Mouse (Mus musculus): ENCODE results near the gene Psma1. TPM values are rescaled to one million over a fixed set of nuclear protein-coding genes. Genes with fewer than 3 reads are reported as not detected.

Psma1 gene
- total RNA-seq (2021) = 100 to 1,000 TPM; 142 to 143 TPM
- long read RNA-seq, transcript Psma1-201 (10 exons, 1,201 nt) = major isoform, 161 of 185 reads
- long read RNA-seq, partial matches to known transcripts = 5 of 185 reads
- long read RNA-seq, other reads (novel, unspliced or antisense) = 18 of 185 reads

GRCm38 (mm10) chr7:114276005-114276752, at the start of gene Psma1:
Gene Psma1, minus strand, starts transcription at chr7:114276118.
- DNase-seq (ENCODE audit: low spot score in 2 of 2) = peak; percentile 98

GRCm38 (mm10) chr7:114323527-114323926, 47.6 kb upstream of the Psma1 start:
- DNase-seq (ENCODE audit: low spot score in 2 of 2) = no peak

DNA sequence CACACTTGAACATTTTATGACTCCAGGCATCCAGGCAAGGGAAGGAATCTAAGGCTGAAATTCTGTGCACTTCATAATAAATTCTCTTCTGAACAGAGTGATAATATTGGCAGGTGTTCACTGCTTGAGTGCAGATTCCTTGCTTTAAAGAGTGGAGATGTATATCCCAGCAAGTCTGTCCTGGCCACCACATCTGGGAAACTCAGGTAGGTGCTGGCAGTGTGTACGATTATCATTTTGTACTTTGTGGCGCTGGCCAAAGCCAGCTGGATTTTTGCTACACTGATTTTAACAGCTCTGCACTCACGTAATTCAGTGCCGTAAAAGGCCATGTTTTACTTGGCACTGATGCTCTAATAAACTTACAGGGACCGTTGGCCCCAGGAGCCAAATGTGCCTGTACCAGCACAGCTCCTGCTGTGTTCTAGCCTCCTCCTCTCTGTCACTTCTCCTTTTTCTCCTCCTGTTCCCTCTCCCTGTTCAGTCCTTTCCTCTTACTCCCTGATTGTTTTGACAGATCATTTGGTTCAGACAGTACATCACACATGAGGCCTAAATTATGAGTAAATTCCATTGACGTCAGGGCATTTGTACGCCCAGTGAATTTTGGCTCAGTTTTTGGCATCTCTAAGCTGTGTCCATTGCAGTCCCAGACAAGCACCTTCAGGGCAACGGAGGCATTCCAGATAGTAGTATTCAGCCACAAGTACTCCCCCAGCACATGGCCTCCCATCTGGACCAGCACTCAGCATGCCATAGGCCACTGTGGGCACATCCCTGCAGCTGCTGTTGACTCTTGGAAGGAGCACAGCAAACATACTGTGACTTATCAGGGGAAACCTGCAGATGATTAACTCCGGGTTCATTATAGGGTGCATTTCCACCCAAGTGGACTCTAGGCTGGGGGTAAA, 46.9 kb upstream of the Psma1 start:
- DNase-seq (ENCODE audit: low spot score in 2 of 2) = no peak

GRCm38 (mm10) chr7:114321694-114322372, 45.9 kb upstream of the Psma1 start:
- no peak for DNase-seq (ENCODE audit: low spot score in 2 of 2)

DNA sequence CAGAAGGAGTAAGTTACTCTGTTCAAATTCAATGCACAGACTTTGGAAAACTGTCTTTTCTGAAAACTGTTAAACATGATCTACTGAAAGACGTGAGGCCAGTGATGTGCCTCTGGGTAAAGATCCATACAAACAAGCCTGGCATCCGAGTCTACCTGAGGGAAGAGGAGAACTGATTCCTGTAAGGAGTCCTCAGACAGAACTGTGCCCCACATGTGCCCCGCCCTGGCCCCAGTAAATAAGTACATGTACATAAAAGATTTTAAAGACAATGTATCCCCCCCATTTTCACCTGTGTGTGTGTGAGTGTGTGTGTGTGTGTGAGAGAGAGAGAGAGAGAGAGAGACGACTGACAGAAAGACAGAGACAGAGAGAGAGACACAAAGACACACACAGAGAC, 42.0 kb upstream of the Psma1 start:
- DNase-seq (ENCODE audit: low spot score in 2 of 2) = no peak

DNA sequence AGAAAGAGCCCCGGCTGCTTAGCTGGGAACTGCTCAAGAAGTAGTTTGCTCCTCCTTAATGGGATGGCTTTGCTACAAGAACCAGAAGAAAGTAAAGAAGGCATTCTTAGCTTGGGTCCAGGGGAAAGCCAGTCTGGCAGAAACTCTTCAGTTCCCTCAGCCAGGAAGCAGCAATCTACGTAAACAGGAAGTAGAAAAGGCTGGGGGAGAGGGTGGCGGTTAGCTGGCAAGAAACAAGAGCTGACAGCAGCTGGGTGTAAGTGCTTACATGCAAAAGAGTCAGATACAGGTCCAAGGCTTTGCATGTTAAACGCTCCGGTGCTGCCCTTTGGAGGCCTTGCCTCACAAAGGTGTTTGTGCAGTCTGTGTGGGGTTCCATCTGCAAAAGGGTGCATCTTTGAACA, 41.5 kb upstream of the Psma1 start:
- DNase-seq (ENCODE audit: low spot score in 2 of 2) = no peak

DNA sequence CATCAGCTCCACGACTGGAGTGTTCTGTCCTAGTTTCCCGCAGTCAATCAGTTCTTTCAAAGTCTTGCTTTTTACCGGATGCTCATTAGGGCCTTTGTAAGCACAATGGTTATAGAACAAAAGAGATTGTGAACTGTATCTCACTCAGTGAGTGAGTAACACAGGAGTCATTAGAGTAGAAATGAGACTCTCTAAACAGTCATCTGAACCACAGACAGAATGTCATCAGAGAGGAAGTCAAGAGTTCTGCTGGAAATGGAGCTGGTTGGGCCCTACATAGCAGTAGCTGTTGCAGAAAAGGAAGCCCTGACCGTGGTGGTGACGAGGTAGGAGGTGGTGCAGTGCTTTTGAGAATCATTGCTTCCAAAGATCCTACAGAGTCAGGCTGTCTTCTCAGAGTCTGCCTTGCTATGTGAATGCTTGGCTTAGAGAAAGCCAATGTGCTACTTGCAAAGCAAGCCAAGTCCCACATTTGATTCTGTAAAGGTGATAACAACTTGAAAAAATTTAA, 40.5 kb upstream of the Psma1 start:
- DNase-seq (ENCODE audit: low spot score in 2 of 2) = no peak

- no peak for DNase-seq (ENCODE audit: low spot score in 2 of 2)
Observed at GRCm38 (mm10) chr7:114311209-114311608, 35.3 kb upstream of the Psma1 start.

GRCm38 (mm10) chr7:114309020-114309419, 33.1 kb upstream of the Psma1 start:
- DNase-seq (ENCODE audit: low spot score in 2 of 2) = no peak

GRCm38 (mm10) chr7:114301293-114301782, 25.4 kb upstream of the Psma1 start:
- no peak for DNase-seq (ENCODE audit: low spot score in 2 of 2)

- DNase-seq (ENCODE audit: low spot score in 2 of 2) = no peak
Observed at GRCm38 (mm10) chr7:114300782-114301181, 24.9 kb upstream of the Psma1 start.

- no peak for DNase-seq (ENCODE audit: low spot score in 2 of 2)
Observed at GRCm38 (mm10) chr7:114299247-114299646, 23.3 kb upstream of the Psma1 start.

DNA sequence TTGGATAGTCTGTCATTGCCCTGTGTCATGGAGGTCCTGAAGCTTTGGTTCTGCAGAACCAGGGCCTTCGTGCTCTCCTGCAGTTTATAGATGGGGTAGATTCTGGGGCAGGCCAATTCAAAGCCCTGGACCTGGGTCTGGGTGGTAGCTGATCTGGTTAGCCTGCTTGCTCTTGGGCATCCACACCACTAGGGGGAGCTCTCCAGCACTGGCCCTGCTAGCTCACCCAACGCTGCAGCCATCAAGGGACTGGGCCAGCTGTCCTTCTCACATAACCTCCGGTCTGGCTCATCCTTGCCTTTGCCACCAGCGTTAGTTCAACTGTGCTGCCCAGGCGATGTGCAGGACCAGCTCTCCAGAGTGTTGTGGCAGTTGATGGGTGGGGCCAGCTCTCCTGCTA, 18.8 kb upstream of the Psma1 start:
- no peak for DNase-seq (ENCODE audit: low spot score in 2 of 2)

DNA sequence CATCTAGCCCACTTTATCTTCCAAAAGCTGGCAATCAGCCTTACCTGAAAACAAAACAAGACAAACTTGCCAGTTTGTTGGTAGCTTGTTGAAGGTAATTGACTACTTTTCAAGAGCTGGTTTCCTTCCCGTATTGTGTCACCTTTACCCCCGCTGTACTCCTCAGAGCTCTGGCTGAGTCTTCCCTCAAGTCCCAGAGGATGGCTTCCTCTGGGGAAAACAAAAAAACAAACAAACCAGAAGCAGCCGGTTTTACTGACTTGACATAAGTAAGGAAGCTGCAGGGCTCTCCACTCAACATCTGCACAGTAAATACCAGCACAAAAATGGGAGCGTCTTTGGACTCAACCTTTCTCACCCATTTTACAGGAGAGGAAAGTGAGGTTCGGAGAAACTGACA, 18.0 kb upstream of the Psma1 start:
- no peak for DNase-seq (ENCODE audit: low spot score in 2 of 2)

DNA sequence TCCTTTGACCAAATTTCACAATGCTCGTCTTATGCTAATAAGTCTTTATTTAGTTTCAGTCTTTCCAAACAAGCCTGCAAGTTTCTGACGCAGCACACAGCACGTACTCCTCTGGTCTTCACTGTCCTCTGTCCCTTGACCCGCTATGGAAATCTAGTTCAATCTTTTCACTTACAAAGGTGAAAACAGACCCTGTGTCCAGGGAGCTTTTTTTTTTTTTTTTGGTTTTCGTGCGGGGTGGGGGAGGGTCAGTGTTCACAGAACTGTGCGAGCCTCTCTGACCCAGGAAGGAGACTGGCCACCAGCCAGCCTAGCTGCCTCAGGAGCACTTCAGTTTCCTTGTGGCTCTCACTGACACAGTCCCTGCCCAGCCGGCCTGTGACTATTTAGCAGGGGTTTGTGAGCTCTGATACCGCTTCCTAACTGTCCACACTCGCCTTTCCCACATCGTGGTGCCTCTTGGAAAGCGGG, 16.6 kb upstream of the Psma1 start:
- DNase-seq (ENCODE audit: low spot score in 2 of 2) = peak; percentile 56 to 70

- DNase-seq (ENCODE audit: low spot score in 2 of 2) = no peak
Observed at GRCm38 (mm10) chr7:114291461-114292335, 15.8 kb upstream of the Psma1 start.

- DNase-seq (ENCODE audit: low spot score in 2 of 2) = peak; percentile 48 to 60
Observed at GRCm38 (mm10) chr7:114290078-114290506, 14.2 kb upstream of the Psma1 start.

- no peak for DNase-seq (ENCODE audit: low spot score in 2 of 2)
Observed at GRCm38 (mm10) chr7:114284296-114284910, 8.5 kb upstream of the Psma1 start.

- no peak for DNase-seq (ENCODE audit: low spot score in 2 of 2)
Observed at GRCm38 (mm10) chr7:114283006-114283405, 7.1 kb upstream of the Psma1 start.
